15 mouse cellular contexts compared by ENCODE assay signal in the genomic region with DNA sequence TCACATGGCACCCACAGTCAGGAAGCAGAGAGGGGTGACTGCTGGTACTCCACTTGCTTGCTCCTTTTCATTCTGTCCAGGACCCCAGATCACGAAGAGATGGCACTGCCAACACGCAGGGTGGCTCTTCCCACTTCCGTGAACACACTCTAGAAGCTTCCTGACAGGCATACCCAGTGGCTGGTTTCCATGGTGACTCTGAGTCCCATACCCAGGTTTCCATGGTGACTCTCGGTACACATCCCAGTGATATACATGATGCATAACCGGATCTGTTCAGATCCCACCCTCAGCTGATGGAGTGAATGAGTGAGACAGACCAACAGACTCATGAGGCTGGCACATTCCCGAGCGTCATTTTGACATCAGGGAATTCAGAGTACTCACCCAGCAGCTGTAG. TPM values are rescaled to one million over a fixed set of nuclear protein-coding genes. Genes with fewer than 3 reads are reported as not detected.
DNase-seq lines count a peak whose midpoint lies in the region; ATAC-seq lines count a peak whose summit lies in the region.
"Had no signal": no experiment of that assay in that cellular context is flagged by ENCODE, and none has a peak within 500 bp of the region (broad histone marks: within the 10 kb centered on the region; RNA-seq: fewer than 3 reads in every experiment).

No protein-coding gene starts in this region.

- H3K9me3 ChIP-seq in forebrain, embryonic 13.5 days (replicated peaks) = no peaks in the 10 kb centered on the region
- H3K9me3 ChIP-seq in forebrain, embryonic 11.5 days (ENCODE audit: control insufficient read depth, low read length) = no peaks in the 10 kb centered on the region
- H3K9me3 ChIP-seq in midbrain, embryonic 14.5 days (ENCODE audit: control insufficient read depth, low read length) = no peaks in the 10 kb centered on the region
- H3K9me3 ChIP-seq in midbrain, embryonic 10.5 days (replicated peaks) = no peaks in the 10 kb centered on the region
- H3K9me3 ChIP-seq: limb, embryonic 12.5 days; stomach, embryonic 15.5 days had no signal

- peak; percentile 77 for ATAC-seq in forebrain, embryonic 13.5 days
- ATAC-seq in forebrain, embryonic 11.5 days (replicated peaks; ENCODE audit: low FRiP score) = no peak
- ATAC-seq in midbrain, embryonic 14.5 days (ENCODE audit: low FRiP score, low TSS enrichment) = no peak
- ATAC-seq: liver, postnatal 0 days had no signal

- H3K27ac ChIP-seq in forebrain, embryonic 13.5 days = no peak overlapping the region
- H3K27ac ChIP-seq in forebrain, embryonic 11.5 days (ENCODE audit: low read depth, low read length) = no peak overlapping the region
- no peak overlapping the region for H3K27ac ChIP-seq in midbrain, embryonic 14.5 days (replicated peaks; ENCODE audit: low read depth, low read length)
- no peak overlapping the region for H3K27ac ChIP-seq in midbrain, embryonic 10.5 days (replicated peaks)
- H3K27ac ChIP-seq: limb, embryonic 12.5 days; stomach, embryonic 15.5 days had no signal

- no peak for DNase-seq in forebrain, embryonic 11.5 days (ENCODE audit: low spot score)
- DNase-seq in midbrain, embryonic 14.5 days = peak; percentile 76
- no peak for DNase-seq in midbrain, embryonic 10.5 days (ENCODE audit: low spot score)
- peak; percentile 38 for DNase-seq in layer of hippocampus, adult 9-10 months (ENCODE audit: low spot score)
- peak; percentile 45 for DNase-seq in telencephalon, adult 2 months (ENCODE audit: low read depth, low spot score)
- DNase-seq in MN1 (ENCODE audit: low spot score) = no peak
- no peak for DNase-seq in thymus, postnatal 36 days
- DNase-seq: adrenal gland, adult 8-10 months; heart, postnatal 36 days; kidney, adult 18-20 months; kidney, postnatal 4 days; liver, postnatal 0 days had no signal

- H3K4me1 ChIP-seq in forebrain, embryonic 13.5 days = peaks cover 5% of the 10 kb centered on the region; the same call in 1 of the 2 replicates
- H3K4me1 ChIP-seq in forebrain, embryonic 11.5 days (replicated peaks; ENCODE audit: control insufficient read depth, insufficient read depth, low read length) = no peaks in the 10 kb centered on the region; the same call in 1 of the 2 replicates
- 0 out of 2 replicates have a peak, but pooled peaks cover 2% of the 10 kb centered on the region for H3K4me1 ChIP-seq in midbrain, embryonic 14.5 days (ENCODE audit: control insufficient read depth, insufficient read depth, low read length)
- peaks cover 12% of the 10 kb centered on the region for H3K4me1 ChIP-seq in midbrain, embryonic 10.5 days
- H3K4me1 ChIP-seq: stomach, embryonic 15.5 days had no signal

- no peak overlapping the region for H3K4me3 ChIP-seq in forebrain, embryonic 13.5 days
- H3K4me3 ChIP-seq in forebrain, embryonic 11.5 days (ENCODE audit: low read depth, low read length) = no peak overlapping the region
- H3K4me3 ChIP-seq in midbrain, embryonic 14.5 days (replicated peaks; ENCODE audit: low read depth, low read length) = no peak overlapping the region
- no peak overlapping the region for H3K4me3 ChIP-seq in midbrain, embryonic 10.5 days
- H3K4me3 ChIP-seq: limb, embryonic 12.5 days; stomach, embryonic 15.5 days had no signal

- no peaks in the 10 kb centered on the region for H3K36me3 ChIP-seq in forebrain, embryonic 13.5 days (ENCODE audit: poor library complexity, severe bottlenecking)
- H3K36me3 ChIP-seq in forebrain, embryonic 11.5 days (ENCODE audit: control insufficient read depth, insufficient read depth, low read length) = no peaks in the 10 kb centered on the region
- no peaks in the 10 kb centered on the region for H3K36me3 ChIP-seq in midbrain, embryonic 14.5 days (ENCODE audit: control insufficient read depth, insufficient read depth, low read length)
- no peaks in the 10 kb centered on the region for H3K36me3 ChIP-seq in midbrain, embryonic 10.5 days
- H3K36me3 ChIP-seq: limb, embryonic 12.5 days had no signal

- no peak overlapping the region for H3K9ac ChIP-seq in forebrain, embryonic 13.5 days
- H3K9ac ChIP-seq in forebrain, embryonic 11.5 days (ENCODE audit: low read length) = no peak overlapping the region
- H3K9ac ChIP-seq in midbrain, embryonic 14.5 days (replicated peaks; ENCODE audit: low read length) = no peak overlapping the region
- H3K9ac ChIP-seq: limb, embryonic 12.5 days; liver, postnatal 0 days; stomach, embryonic 15.5 days had no signal

- peaks cover 9% of the 10 kb centered on the region for H3K27me3 ChIP-seq in forebrain, embryonic 13.5 days
- H3K27me3 ChIP-seq in forebrain, embryonic 11.5 days (ENCODE audit: control insufficient read depth, insufficient read depth, low read length) = no peaks in the 10 kb centered on the region
- no peaks in the 10 kb centered on the region for H3K27me3 ChIP-seq in midbrain, embryonic 14.5 days (ENCODE audit: control insufficient read depth, insufficient read depth, low read length)
- H3K27me3 ChIP-seq in midbrain, embryonic 10.5 days (ENCODE audit: low read depth, poor library complexity, severe bottlenecking) = peaks cover 40% of the 10 kb centered on the region
- H3K27me3 ChIP-seq: stomach, embryonic 15.5 days had no signal

- 70% methylated on average over 7 of the region's 7 CpGs for WGBS in forebrain, embryonic 13.5 days
- 86% methylated on average over 7 of the region's 7 CpGs for WGBS in forebrain, embryonic 11.5 days
- WGBS in midbrain, embryonic 14.5 days = 51% methylated on average over 7 of the region's 7 CpGs
- WGBS in midbrain, embryonic 10.5 days = 90% methylated on average over 7 of the region's 7 CpGs

- no peak overlapping the region for H3K4me2 ChIP-seq in forebrain, embryonic 13.5 days
- H3K4me2 ChIP-seq in forebrain, embryonic 11.5 days (ENCODE audit: low read depth, low read length, severe bottlenecking) = no peak overlapping the region
- no peak overlapping the region for H3K4me2 ChIP-seq in midbrain, embryonic 14.5 days (ENCODE audit: low read length)
- H3K4me2 ChIP-seq: limb, embryonic 12.5 days; stomach, embryonic 15.5 days had no signal

RNA-seq across cellular contexts. Expression of gene Foxf1, which starts 25.1 kb away (rescaled TPM):
- polyA plus RNA-seq in forebrain, embryonic 13.5 days (2015; fragmentation: Nextera tagmentation; extraction: Ambion mirVana) = 0.28 and 0.50 TPM in 2 replicates
- 0.17 and 0.91 TPM in 2 replicates for polyA plus RNA-seq in forebrain, embryonic 11.5 days (2014; fragmentation: Nextera tagmentation; extraction: Ambion mirVana)
- polyA plus RNA-seq in midbrain, embryonic 14.5 days (2014; fragmentation: Nextera tagmentation; extraction: Ambion mirVana) = 0.12 and 0.97 TPM in 2 replicates
- polyA plus RNA-seq in midbrain, embryonic 10.5 days (2016; fragmentation: Nextera tagmentation; extraction: Ambion mirVana) = 0.17 and 1.1 TPM in 2 replicates

RNA-seq across cellular contexts. Expression of gene Mthfsd, which starts 49.1 kb away (rescaled TPM):
- polyA plus RNA-seq in forebrain, embryonic 13.5 days (2015; fragmentation: Nextera tagmentation; extraction: Ambion mirVana) = 48.1 and 59.3 TPM in 2 replicates
- polyA plus RNA-seq in forebrain, embryonic 11.5 days (2014; fragmentation: Nextera tagmentation; extraction: Ambion mirVana) = 52.8 and 58.7 TPM in 2 replicates
- 50.2 and 52.5 TPM in 2 replicates for polyA plus RNA-seq in midbrain, embryonic 14.5 days (2014; fragmentation: Nextera tagmentation; extraction: Ambion mirVana)
- polyA plus RNA-seq in midbrain, embryonic 10.5 days (2016; fragmentation: Nextera tagmentation; extraction: Ambion mirVana) = 66.3 and 66.8 TPM in 2 replicates

RNA-seq across cellular contexts. Expression of gene Foxc2, which starts 56.9 kb away (rescaled TPM):
- polyA plus RNA-seq in forebrain, embryonic 13.5 days (2015; fragmentation: Nextera tagmentation; extraction: Ambion mirVana) = 0.79 and 0.90 TPM in 2 replicates
- 6.1 and 6.3 TPM in 2 replicates for polyA plus RNA-seq in forebrain, embryonic 11.5 days (2014; fragmentation: Nextera tagmentation; extraction: Ambion mirVana)
- polyA plus RNA-seq in midbrain, embryonic 14.5 days (2014; fragmentation: Nextera tagmentation; extraction: Ambion mirVana) = 1.5 TPM in 1 of 2 replicates, not detected in the other
- 5.1 and 6.1 TPM in 2 replicates for polyA plus RNA-seq in midbrain, embryonic 10.5 days (2016; fragmentation: Nextera tagmentation; extraction: Ambion mirVana)

Comparison
In these comparisons a context has a peak if more than half of its experiments do, and no peak if none do; other contexts are left out.
1. DNase-seq: peak in midbrain, embryonic 14.5 days (single experiment), layer of hippocampus, adult 9-10 months (single experiment) and telencephalon, adult 2 months (single experiment); none in forebrain, embryonic 11.5 days (single experiment), midbrain, embryonic 10.5 days (single experiment), MN1 (single experiment) and thymus, postnatal 36 days (0 of 2).